Mouse (Mus musculus) neural tube, embryonic 12.5 days (tissue): ENCODE measurements around the gene Ube2l3. TPM values are rescaled to one million over a fixed set of nuclear protein-coding genes. Genes with fewer than 3 reads are reported as not detected.
"Not testable (repeated sequence)": the region's sequence is repeated elsewhere in the genome, so short reads cannot be mapped to it uniquely, and the experiment has no call there.

Experiments used
- ATAC-seq: fragments of 200-750 bp; cut with Nextera tagmentation; 2 replicates; pipeline ENCODE4 v1.8.0; 2017; ENCODE audit warnings: low read depth, mild to moderate bottlenecking, moderate TSS enrichment, moderate library complexity; ENCODE audit not compliant: low FRiP score
- H3K27ac ChIP-seq: fragments of 300-500 bp; sonication (generic); 2 replicates; pipeline ENCODE4 v1.5.1; 2016
- H3K27me3 ChIP-seq: fragments of 300-500 bp; sonication (generic); replicated peaks from 2 replicates; pipeline ENCODE4 v1.6.1; 2016; ENCODE audit warnings: mild to moderate bottlenecking
- H3K36me3 ChIP-seq: fragments of 300-500 bp; sonication (generic); 2 replicates; pipeline ENCODE4 v1.6.1; 2016; ENCODE audit warnings: mild to moderate bottlenecking
- H3K4me1 ChIP-seq: fragments of 300-500 bp; sonication (generic); 2 replicates; pipeline ENCODE4 v1.6.1; 2016
- H3K4me2 ChIP-seq: fragments of 300-500 bp; sonication (generic); replicated peaks from 2 replicates; pipeline ENCODE4 v1.6.1; 2016; ENCODE audit warnings: mild to moderate bottlenecking
- H3K4me3 ChIP-seq: fragments of 300-500 bp; sonication (generic); 2 replicates; pipeline ENCODE4 v1.5.1; 2016
- H3K9ac ChIP-seq: fragments of 300-500 bp; sonication (generic); 2 replicates; pipeline ENCODE4 v1.6.1; 2016; ENCODE audit warnings: mild to moderate bottlenecking
- H3K9me3 ChIP-seq: fragments of 300-500 bp; sonication (generic); 2 replicates; pipeline ENCODE4 v1.6.1; 2016; ENCODE audit warnings: mild to moderate bottlenecking
- WGBS: fragments of 180-500 bp; shearing (Covaris S2); methylation state at CpG from one replicate; pipeline ENCODE4 v1.1.7; 2016; 5-methylcytosine and 5-hydroxymethylcytosine counted together
- polyA plus RNA-seq: library from polyadenylated mRNA; unstranded; fragments of >200 nt; fragmentation: Nextera tagmentation; extraction: Ambion mirVana; gene quantifications from 2 replicates; pipeline ENCODE4 v1.2.1, GENCODE M21; 2016

Ube2l3 gene
- polyA plus RNA-seq, 1 experiment from 2014 or later, result 364 TPM

DNA sequence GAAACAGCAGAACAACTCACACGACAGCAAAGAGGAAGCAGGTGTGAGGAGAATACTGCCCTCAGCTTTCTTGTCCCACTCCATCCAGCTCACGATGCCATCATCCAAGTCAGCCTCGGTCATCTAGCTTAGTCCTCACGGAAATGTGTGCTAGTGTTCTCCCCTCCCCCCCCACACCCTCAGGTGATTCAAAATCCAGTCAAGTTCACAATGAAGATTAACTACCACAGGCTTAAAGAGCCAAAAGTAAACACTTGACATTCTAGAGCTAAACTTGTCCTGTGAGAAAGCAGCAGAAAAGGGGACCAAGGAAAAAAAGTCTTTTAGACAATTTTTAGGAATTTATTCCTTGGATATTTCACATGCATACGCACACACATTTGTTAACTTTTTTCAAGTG is 34.4 kb downstream of the Ube2l3 start:
- H3K36me3 ChIP-seq, result peaks cover 52% of the 10 kb centered on the region
- WGBS, result 93% methylated on average over 5 of the region's 5 CpGs

DNA sequence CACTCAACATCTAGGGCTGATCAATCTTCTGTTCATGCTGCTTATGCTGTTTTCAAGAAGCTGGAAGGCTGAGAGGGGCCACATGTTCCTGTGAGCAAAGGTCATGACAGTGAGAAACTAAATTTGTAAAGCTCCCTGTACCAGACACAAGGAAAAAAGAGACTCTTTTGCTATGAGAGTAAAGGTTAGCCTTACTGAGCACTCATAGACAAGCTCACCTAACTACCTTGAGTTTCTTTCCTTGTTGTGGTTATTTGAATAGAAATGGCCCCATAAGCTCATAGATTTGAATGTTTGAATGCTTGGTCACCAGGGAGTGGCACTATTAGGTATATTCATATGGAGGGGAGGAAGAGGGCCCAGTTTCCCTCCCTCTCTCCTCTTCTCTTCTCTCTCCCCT is 35.3 kb downstream of the Ube2l3 start:
- Histone ChIP-seq H3K4me1 (no peaks in the 10 kb centered on the region), H3K4me2 (no peak overlapping the region), H3K27me3 (no peaks in the 10 kb centered on the region), H3K9ac (no peak overlapping the region), H3K4me3 (no peak overlapping the region), H3K27ac (no peak overlapping the region), H3K36me3 (peaks cover 51% of the 10 kb centered on the region), H3K9me3 (no peaks in the 10 kb centered on the region)
- ATAC-seq, result no peak

More for the DNA sequence above, 34.4 kb downstream of the Ube2l3 start:
- no peak overlapping the region for H3K9ac ChIP-seq
- no peaks in the 10 kb centered on the region for H3K4me1 ChIP-seq
- H3K4me3 ChIP-seq, result no peak overlapping the region
- H3K9me3 ChIP-seq, result no peaks in the 10 kb centered on the region
- H3K27ac ChIP-seq, result no peak overlapping the region
- H3K27me3 ChIP-seq, result no peaks in the 10 kb centered on the region
- H3K4me2 ChIP-seq, result no peak overlapping the region
- no peak for ATAC-seq

DNA sequence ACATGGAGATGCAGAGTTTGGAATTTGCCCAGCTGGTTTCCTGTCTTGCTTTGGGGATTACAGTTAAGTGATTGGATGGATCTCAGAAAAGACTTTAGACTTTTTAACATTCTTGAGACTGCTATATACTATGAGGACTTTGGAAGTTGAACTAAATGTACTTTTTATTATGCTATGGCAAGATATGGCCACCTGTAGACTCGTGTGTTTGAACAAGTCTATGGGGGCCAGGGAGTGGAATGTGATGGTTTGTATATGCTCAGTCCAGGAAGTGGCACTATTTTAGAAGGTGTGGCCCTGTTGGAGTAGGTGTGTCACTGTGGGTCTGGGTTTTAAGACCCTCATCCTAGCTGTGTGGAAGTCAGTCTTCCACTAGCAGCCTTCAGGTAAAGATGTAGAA is 37.0 kb downstream of the Ube2l3 start:
- not testable (repeated sequence) for H3K4me3 ChIP-seq, ATAC-seq, H3K4me1 ChIP-seq, H3K9ac ChIP-seq, H3K9me3 ChIP-seq, H3K4me2 ChIP-seq, H3K27me3 ChIP-seq, H3K27ac ChIP-seq
- WGBS, result 84% methylated on average over 1 of the region's 1 CpGs
- peaks cover 43% of the 10 kb centered on the region for H3K36me3 ChIP-seq

DNA sequence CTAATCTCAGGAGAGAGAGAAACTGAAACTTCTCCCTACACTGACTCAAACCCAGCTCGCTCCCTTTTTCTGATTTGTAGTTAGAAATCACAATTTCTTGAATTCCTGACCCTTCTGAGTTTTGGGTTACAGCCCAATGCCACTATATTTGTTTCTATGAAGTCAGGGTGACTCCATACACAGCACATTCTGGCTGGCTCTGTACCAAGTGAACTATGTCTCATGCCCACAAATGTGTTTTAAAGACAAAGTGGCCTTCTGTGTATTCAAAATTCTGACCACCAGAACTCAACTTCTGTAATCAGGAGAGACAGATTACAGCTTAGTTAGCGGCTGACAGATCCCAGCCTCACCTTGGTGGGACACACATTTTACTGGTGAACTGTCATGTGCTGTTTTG is 48.1 kb downstream of the Ube2l3 start:
- no peak overlapping the region for H3K9ac ChIP-seq
- H3K4me3 ChIP-seq, result no peak overlapping the region
- no peak overlapping the region for H3K4me2 ChIP-seq
- no peaks in the 10 kb centered on the region for H3K4me1 ChIP-seq
- no peak overlapping the region for H3K27ac ChIP-seq
- peaks cover 41% of the 10 kb centered on the region for H3K36me3 ChIP-seq
- H3K27me3 ChIP-seq, result no peaks in the 10 kb centered on the region
- no peak for ATAC-seq
- WGBS, result 96% methylated on average over 2 of the region's 2 CpGs
- no peaks in the 10 kb centered on the region for H3K9me3 ChIP-seq

DNA sequence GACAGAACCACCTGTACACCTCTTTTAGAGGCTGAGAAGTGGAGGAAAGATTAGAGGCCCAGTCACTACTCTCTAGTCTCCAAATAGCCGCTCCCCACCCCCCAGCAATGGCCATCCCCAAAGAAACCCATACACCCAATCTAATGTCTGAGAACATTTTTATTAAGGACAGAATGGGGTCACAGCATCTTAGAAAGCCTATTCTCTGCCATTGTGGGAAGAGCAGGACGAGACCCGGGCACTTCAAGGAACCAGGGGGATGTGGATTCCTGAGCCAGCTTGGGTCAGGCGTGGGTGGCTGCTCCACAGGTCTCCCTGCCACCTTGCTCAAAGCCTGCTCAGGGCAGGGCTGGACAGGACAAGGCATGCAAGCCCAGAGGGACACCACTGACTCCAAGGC is 50.6 kb downstream of the Ube2l3 start:
- WGBS, result 97% methylated on average over 4 of the region's 4 CpGs
- Histone ChIP-seq H3K36me3 (peaks cover 28% of the 10 kb centered on the region), H3K4me3 (no peak overlapping the region), H3K27ac (no peak overlapping the region), H3K9me3 (no peaks in the 10 kb centered on the region), H3K4me1 (peaks cover 14% of the 10 kb centered on the region), H3K4me2 (no peak overlapping the region), H3K9ac (no peak overlapping the region), H3K27me3 (peaks cover 15% of the 10 kb centered on the region)
- ATAC-seq, result no peak

DNA sequence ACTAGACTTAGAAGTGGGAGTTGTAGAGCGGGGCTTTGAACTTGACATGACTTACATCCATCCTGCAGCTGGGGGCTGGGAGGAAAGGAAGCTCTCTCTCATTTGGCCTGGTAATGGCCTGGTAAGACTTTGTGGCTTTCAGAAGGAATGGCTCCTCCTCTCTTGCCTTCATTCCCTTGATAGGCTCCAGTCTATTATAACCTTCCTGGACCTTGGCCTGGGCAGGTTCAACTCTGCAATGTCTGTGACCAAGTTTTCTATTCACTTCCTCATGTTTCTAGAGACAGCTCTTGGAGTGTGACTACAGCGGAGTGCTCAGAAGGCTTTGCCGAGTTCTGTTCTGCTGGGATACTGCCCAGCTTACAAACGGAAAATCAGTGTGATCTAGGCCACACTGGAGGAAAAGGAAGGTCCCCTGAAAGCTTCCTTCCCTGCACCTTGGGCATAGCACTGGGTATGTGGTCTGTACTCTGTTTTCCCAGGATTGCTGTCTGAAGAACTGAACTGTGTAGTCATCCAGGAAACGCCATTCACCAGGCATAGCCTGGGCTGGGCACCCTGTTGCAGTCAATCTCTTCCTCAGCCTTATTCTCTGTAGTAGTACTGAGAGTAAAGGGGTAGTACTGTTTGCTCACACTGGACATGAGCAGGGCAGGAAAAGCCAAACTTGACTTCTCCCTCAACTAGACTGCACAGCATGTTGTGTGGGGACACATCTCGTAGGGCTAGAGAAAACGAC is 51.8 kb downstream of the Ube2l3 start:
- peaks cover 14% of the 10 kb centered on the region for H3K4me1 ChIP-seq
- no peak overlapping the region for H3K27ac ChIP-seq
- H3K4me3 ChIP-seq, result no peak overlapping the region
- H3K9me3 ChIP-seq, result no peaks in the 10 kb centered on the region
- ATAC-seq, result no peak
- 86% methylated on average over 7 of the region's 7 CpGs for WGBS
- peaks cover 28% of the 10 kb centered on the region for H3K36me3 ChIP-seq
- H3K4me2 ChIP-seq, result no peak overlapping the region
- no peak overlapping the region for H3K9ac ChIP-seq
- H3K27me3 ChIP-seq, result peaks cover 15% of the 10 kb centered on the region

DNA sequence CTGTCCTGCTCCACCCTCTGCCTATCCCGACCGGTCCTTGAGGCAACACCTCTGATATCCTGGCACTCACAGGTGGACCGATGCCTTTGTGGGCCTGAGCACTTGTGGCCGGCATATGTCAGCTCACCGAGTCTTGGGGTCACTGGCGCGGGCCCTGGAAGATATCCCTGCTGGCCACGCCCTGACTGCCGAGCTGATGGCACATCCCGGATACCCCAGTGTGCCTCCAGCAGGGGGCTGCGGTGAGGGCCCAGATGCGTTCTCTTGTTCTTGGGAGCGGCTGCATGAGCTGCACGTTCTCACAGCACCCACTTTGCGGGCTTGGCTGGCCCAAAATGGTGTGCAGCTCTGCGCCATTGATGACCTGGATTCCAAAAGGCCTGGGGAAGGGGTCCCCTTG is 54.4 kb downstream of the Ube2l3 start:
- Histone ChIP-seq H3K4me2 (peak overlapping the region; percentile 94), H3K27me3 (peaks cover 15% of the 10 kb centered on the region), H3K9me3 (no peaks in the 10 kb centered on the region), H3K4me3 (peak overlapping the region; percentile 55), H3K9ac (peak overlapping the region; percentile 60; the same call in 1 of the 2 replicates), H3K36me3 (peaks cover 16% of the 10 kb centered on the region), H3K27ac (no peak overlapping the region), H3K4me1 (peaks cover 14% of the 10 kb centered on the region)
- WGBS, result 6% methylated on average over 16 of the region's 16 CpGs
- ATAC-seq, result peak; percentile 34

DNA sequence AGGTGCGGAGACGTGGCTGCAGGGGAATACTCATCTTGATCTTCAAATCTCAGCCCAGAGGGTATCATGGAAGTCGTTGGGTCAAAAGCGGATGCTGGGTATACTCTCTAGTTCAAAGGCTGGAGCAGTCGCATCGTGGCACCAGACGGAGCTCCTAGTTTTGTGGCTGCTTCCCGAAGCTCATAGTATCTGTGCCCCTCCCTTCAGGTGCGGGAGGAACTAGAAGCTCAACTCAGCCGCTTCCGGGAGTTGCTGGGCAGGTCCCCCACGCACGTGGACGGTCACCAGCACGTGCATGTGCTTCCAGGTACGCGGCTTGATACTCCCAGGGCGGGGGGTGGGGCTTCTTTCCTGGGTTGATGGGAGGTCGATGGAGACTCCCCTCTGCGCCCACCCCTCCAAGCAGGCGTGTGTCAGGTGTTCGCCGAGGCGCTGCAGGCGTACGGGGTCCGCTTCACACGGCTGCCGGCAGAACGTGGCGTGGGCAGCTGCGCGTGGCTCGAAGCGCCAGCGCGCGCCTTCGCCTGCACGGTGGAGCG is 55.0 kb downstream of the Ube2l3 start:
- H3K4me1 ChIP-seq, result peaks cover 14% of the 10 kb centered on the region
- peak overlapping the region; percentile 60 for H3K9ac ChIP-seq
- H3K36me3 ChIP-seq, result peaks cover 10% of the 10 kb centered on the region
- 1% methylated on average over 41 of the region's 41 CpGs for WGBS
- H3K27me3 ChIP-seq, result peaks cover 15% of the 10 kb centered on the region
- H3K9me3 ChIP-seq, result no peaks in the 10 kb centered on the region
- peak; percentile 37 for ATAC-seq
- peak overlapping the region; percentile 55 for H3K4me3 ChIP-seq
- H3K27ac ChIP-seq, result no peak overlapping the region
- H3K4me2 ChIP-seq, result peak overlapping the region; percentile 94

DNA sequence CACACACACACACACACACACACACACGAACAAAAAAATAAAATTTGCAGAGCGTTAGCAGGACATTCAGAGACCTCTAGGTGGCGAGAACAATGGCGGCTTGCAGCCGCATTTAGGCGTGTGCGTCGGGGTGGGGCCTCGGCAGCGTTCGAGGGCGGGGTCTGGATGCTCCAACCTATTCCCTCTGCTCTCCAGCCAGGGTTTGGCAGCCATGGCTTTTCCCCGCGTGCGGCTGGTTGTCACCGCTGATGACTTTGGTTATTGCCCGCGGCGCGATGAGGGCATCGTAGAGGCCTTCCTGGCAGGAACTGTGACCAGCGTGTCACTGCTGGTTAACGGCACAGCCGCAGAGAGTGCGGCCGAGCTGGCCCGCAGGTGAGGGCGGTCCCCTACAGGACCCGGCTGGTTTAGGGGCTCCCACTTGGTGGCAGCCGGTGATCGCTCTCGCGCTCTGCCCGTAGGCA is 55.6 kb downstream of the Ube2l3 start, which contains the start of gene Ccdc116:
Ccdc116 (minus strand) TSS at position 458 of the 464 bp plus-strand sequence.
- peak; percentile 79 for ATAC-seq
- WGBS, result under 1% methylated on average over 34 of the region's 34 CpGs
- Histone ChIP-seq H3K36me3 (peaks cover 4% of the 10 kb centered on the region), H3K9me3 (no peaks in the 10 kb centered on the region), H3K27ac (no peak within 1 kb of the TSS), H3K4me3 (peak within 1 kb of the TSS; percentile 55), H3K27me3 (peaks cover 15% of the 10 kb centered on the region), H3K9ac (peak within 1 kb of the TSS; percentile 60), H3K4me2 (peak within 1 kb of the TSS; percentile 94), H3K4me1 (peaks cover 14% of the 10 kb centered on the region)

DNA sequence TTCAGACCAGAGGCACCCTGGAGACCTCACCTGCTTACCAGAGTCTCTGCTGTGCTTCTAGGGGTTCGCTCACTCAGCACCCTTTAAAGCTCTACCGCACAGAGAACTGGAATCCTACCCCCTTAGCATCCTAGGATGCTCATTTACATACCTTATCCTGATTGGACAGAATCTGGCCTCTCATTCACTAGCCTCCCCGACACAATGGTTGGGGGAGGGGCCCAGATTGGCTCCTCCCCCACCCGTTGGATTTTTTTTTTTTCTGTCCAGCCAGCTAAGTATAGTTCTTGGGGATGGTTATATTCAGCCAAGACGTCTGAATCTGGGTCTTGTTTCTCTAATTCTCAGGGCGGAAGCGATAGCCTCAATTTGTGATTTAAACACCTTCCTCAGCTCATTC is 58.1 kb downstream of the Ube2l3 start, which contains the start of gene Ydjc:
Ydjc (plus strand) TSS at position 283 of the 400 bp plus-strand sequence.
- H3K9me3 ChIP-seq, result no peaks in the 10 kb centered on the region
- H3K4me3 ChIP-seq, result no peak within 1 kb of the TSS
- no peak within 1 kb of the TSS for H3K9ac ChIP-seq
- 16% methylated on average over 7 of the region's 7 CpGs for WGBS
- H3K27me3 ChIP-seq, result peaks cover 15% of the 10 kb centered on the region
- ATAC-seq, result no peak
- no peak within 1 kb of the TSS for H3K4me2 ChIP-seq
- no peak within 1 kb of the TSS for H3K27ac ChIP-seq
- no peaks in the 10 kb centered on the region for H3K36me3 ChIP-seq
- peaks cover 14% of the 10 kb centered on the region for H3K4me1 ChIP-seq

DNA sequence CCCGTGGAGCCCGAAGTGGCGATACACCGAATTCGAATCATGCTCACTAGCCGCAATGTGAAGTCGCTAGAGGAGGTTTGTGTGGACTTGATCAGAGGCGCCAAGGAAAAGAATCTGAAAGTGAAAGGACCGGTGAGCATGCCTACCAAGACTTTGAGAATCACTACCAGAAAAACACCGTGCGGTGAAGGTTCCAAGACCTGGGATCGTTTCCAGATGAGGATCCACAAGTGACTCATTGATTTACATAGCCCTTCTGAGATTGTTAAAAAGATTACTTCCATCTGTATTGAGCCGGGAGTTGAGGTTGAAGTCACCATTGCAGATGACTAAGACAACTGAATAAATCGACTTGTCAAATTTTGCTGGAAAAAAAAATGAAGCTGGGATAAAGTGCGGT is 65.1 kb downstream of the Ube2l3 start:
- no peak for ATAC-seq
- Histone ChIP-seq H3K9ac (no peak overlapping the region), H3K36me3 (no peaks in the 10 kb centered on the region)

DNA sequence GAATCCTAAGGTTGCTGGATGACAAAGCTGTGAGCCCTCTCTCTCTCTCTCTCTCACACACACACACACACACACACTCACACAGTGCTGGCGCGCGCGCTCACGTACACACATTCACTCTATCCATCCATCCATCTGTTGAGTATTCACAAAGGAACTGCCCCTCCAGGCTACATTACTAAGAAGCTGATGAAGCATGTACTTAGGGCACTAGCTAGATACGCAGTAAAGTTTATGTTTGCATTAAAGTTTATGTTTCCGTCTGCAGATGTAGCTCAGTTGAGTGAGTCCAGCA is 69.6 kb downstream of the Ube2l3 start:
- Histone ChIP-seq H3K36me3 (no peaks in the 10 kb centered on the region), H3K4me2 (peak overlapping the region; percentile 97), H3K4me1 (peaks cover 17% of the 10 kb centered on the region), H3K27me3 (no peaks in the 10 kb centered on the region), H3K9me3 (no peaks in the 10 kb centered on the region), H3K4me3 (peak overlapping the region; percentile 81; the same call in 1 of the 2 replicates), H3K27ac (no peak overlapping the region), H3K9ac (peak overlapping the region; percentile 46)
- 39% methylated on average over 7 of the region's 7 CpGs for WGBS
- no peak for ATAC-seq

More for the DNA sequence above, 65.1 kb downstream of the Ube2l3 start:
- Histone ChIP-seq H3K27me3 (no peaks in the 10 kb centered on the region), H3K9me3 (no peaks in the 10 kb centered on the region), H3K4me3 (no peak overlapping the region), H3K4me1 (no peaks in the 10 kb centered on the region; the same call in 1 of the 2 replicates), H3K4me2 (no peak overlapping the region), H3K27ac (no peak overlapping the region)
- WGBS, result 88% methylated on average over 15 of the region's 15 CpGs
